Mouse (Mus musculus): Measurements from ENCODE around the gene Ctag2. TPM values are rescaled to one million over a fixed set of nuclear protein-coding genes. Genes with fewer than 3 reads are reported as not detected.

The Ctag2 gene
- not detected in 2 replicates for polyA plus RNA-seq (2016; fragmentation: Nextera tagmentation; extraction: Ambion mirVana)

DNA sequence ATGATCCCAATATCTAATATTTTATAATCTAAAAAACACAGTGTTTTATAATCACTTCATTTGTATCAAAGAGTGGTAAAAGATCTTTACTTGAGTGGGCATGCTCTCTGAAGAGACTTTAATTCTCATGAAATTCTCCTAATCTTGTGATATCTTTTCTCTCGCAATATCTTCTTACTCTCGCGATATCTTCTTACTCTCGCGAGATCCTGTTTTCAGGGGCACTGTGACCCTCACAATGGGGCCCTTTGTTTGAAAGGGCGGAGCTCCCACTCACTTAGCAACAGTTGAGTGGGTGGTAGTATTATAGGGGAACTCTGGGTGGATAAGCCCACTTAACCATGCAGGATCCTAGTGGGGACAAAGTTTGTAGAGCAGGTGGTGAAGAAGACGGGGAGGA lies at the start of gene Ctag2:
Ctag2 (plus strand) TSS at position 301 of the 400 bp plus-strand sequence.
- 90% methylated on average over 7 of the region's 7 CpGs for WGBS
- Histone ChIP-seq H3K27me3 (replicated peaks; ENCODE audit: low read depth, poor library complexity, severe bottlenecking) (no peaks in the 10 kb centered on the region), H3K4me3 (no peak within 1 kb of the TSS), H3K4me1 (no peaks in the 10 kb centered on the region), H3K36me3 (replicated peaks) (no peaks in the 10 kb centered on the region), H3K27ac (replicated peaks) (no peak within 1 kb of the TSS), H3K9me3 (no peaks in the 10 kb centered on the region)
- no peak for DNase-seq (ENCODE audit: low spot score)
